ENCODE assay signal across 8 mouse cellular contexts in the genomic region with DNA sequence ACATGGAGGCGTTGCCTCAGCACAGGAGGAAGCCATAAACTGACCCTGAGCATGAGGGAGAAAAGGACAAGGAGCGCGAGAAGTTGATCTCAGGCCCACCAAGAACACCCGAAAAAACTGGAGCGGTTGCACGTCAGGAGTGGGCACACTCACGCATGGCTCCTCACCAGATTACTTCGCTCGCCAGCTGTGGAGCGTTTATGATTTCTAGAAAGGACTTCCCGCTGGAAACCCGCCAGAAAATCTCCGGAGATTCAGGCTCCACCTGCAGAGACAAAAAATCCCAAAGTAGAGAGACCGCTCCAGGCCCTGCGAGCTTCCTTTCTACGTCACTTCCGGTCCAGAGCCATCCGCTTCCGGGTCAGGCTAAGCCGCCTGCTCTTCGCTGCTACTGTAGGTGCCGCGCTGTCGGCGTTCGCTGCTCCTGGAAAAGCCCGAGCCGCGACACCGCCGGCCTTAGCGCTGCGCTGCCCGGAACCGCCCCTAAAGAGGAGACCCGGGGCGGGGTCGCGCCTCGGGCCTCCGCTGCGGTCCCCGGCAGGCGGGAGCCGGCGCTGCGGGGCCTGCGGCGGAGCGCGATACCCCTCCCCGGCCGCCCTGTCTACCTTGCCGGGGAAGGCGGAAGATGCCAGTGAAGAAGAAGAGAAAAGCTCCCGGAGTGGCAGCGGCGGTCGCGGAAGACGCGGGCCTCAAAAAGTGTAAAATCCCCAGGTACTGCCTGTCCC. TPM values are rescaled to one million over a fixed set of nuclear protein-coding genes. Genes with fewer than 3 reads are reported as not detected.
DNase-seq lines count a peak whose midpoint lies in the region; ATAC-seq and TF ChIP-seq lines count a peak whose summit lies in the region.

A gene (minus strand): TSS at position 275 of the 725 bp plus-strand sequence.
A gene (plus strand): TSS at position 349 of the 725 bp plus-strand sequence.

- peak within 1 kb of the TSS; percentile 96 for H3K4me3 ChIP-seq in embryonic facial prominence, embryonic 13.5 days
- H3K4me3 ChIP-seq in kidney, adult 2 months (ENCODE audit: insufficient read depth, low read depth, low read length): peak within 1 kb of the TSS; percentile 67
- H3K4me3 ChIP-seq in limb, embryonic 12.5 days (replicated peaks): peak within 1 kb of the TSS; percentile 90
- peak within 1 kb of the TSS; percentile 83 for H3K4me3 ChIP-seq in midbrain, embryonic 15.5 days
- H3K4me3 ChIP-seq in spleen, adult 2 months (ENCODE audit: extremely low read depth, insufficient read depth, insufficient read length): peak within 1 kb of the TSS; percentile 86

- WGBS in embryonic facial prominence, embryonic 13.5 days: under 1% methylated on average over 60 of the region's 62 CpGs
- WGBS in kidney, adult 2 months: under 1% methylated on average over 62 of the region's 62 CpGs
- under 1% methylated on average over 61 of the region's 62 CpGs for WGBS in limb, embryonic 12.5 days
- WGBS in midbrain, embryonic 15.5 days: under 1% methylated on average over 61 of the region's 62 CpGs
- 2% methylated on average over 62 of the region's 62 CpGs for WGBS in spleen, adult 2 months

- H3K4me1 ChIP-seq in embryonic facial prominence, embryonic 13.5 days: peaks cover 12% of the 10 kb centered on the region
- H3K4me1 ChIP-seq in kidney, adult 2 months (ENCODE audit: control insufficient read depth, insufficient read depth, low read length): peaks cover 2% of the 10 kb centered on the region; the same call in 1 of the 2 replicates
- H3K4me1 ChIP-seq in limb, embryonic 12.5 days (replicated peaks): peaks cover 15% of the 10 kb centered on the region
- H3K4me1 ChIP-seq in midbrain, embryonic 15.5 days: peaks cover 31% of the 10 kb centered on the region
- peaks cover 5% of the 10 kb centered on the region; the same call in 1 of the 2 replicates for H3K4me1 ChIP-seq in spleen, adult 2 months (ENCODE audit: control insufficient read depth, insufficient read depth, insufficient read length)

- H3K9ac ChIP-seq in embryonic facial prominence, embryonic 13.5 days: peak within 1 kb of the TSS; percentile 96
- peak within 1 kb of the TSS; percentile 90 for H3K9ac ChIP-seq in limb, embryonic 12.5 days (replicated peaks)
- peak within 1 kb of the TSS; percentile 89 for H3K9ac ChIP-seq in midbrain, embryonic 15.5 days

- no peak for TF ChIP-seq CTCF in kidney, adult 2 months (conservative IDR thresholded peaks at IDR 0.05; ENCODE audit: insufficient read depth, insufficient read length, low read depth, low read length)
- TF ChIP-seq CTCF in spleen, adult 2 months (IDR thresholded peaks at IDR 0.05; ENCODE audit: extremely low read depth, insufficient read depth, insufficient read length, insufficient replicate concordance): no peak

- H3K4me2 ChIP-seq in embryonic facial prominence, embryonic 13.5 days: peak within 1 kb of the TSS; percentile 74
- H3K4me2 ChIP-seq in limb, embryonic 12.5 days: peak within 1 kb of the TSS; percentile 72
- peak within 1 kb of the TSS; percentile 71 for H3K4me2 ChIP-seq in midbrain, embryonic 15.5 days

- TF ChIP-seq POLR2A in kidney, adult 2 months (IDR thresholded peaks at IDR 0.05; ENCODE audit: low read depth, low read length): no peak
- TF ChIP-seq POLR2A in spleen, adult 2 months (IDR thresholded peaks at IDR 0.05; ENCODE audit: low read depth, low read length): peak; percentile 70; the same call in 1 of the 2 replicates

- H3K27me3 ChIP-seq in embryonic facial prominence, embryonic 13.5 days: no peaks in the 10 kb centered on the region
- H3K27me3 ChIP-seq in kidney, adult 2 months (replicated peaks; ENCODE audit: control insufficient read depth, insufficient read depth, low read length): no peaks in the 10 kb centered on the region
- no peaks in the 10 kb centered on the region for H3K27me3 ChIP-seq in limb, embryonic 12.5 days
- no peaks in the 10 kb centered on the region for H3K27me3 ChIP-seq in midbrain, embryonic 15.5 days (replicated peaks)
- no peaks in the 10 kb centered on the region for H3K27me3 ChIP-seq in spleen, adult 2 months (ENCODE audit: control insufficient read depth, insufficient read depth, low read length)

- H3K36me3 ChIP-seq in embryonic facial prominence, embryonic 13.5 days: no peaks in the 10 kb centered on the region
- H3K36me3 ChIP-seq in kidney, adult 2 months (ENCODE audit: control insufficient read depth, insufficient read depth, low read length): no peaks in the 10 kb centered on the region
- H3K36me3 ChIP-seq in limb, embryonic 12.5 days: peaks cover 9% of the 10 kb centered on the region
- H3K36me3 ChIP-seq in midbrain, embryonic 15.5 days (replicated peaks): no peaks in the 10 kb centered on the region
- no peaks in the 10 kb centered on the region; the same call in 1 of the 2 replicates for H3K36me3 ChIP-seq in spleen, adult 2 months (ENCODE audit: control insufficient read depth, insufficient read depth, low read length)

- no peaks in the 10 kb centered on the region for H3K9me3 ChIP-seq in embryonic facial prominence, embryonic 13.5 days
- no peaks in the 10 kb centered on the region for H3K9me3 ChIP-seq in limb, embryonic 12.5 days
- H3K9me3 ChIP-seq in midbrain, embryonic 15.5 days: no peaks in the 10 kb centered on the region

- peak; percentile 98 for ATAC-seq in embryonic facial prominence, embryonic 13.5 days (ENCODE audit: insufficient number of reproducible peaks, insufficient read depth, low FRiP score, low TSS enrichment, low read depth)
- peak; percentile 99 for ATAC-seq in limb, embryonic 12.5 days (ENCODE audit: insufficient number of reproducible peaks, insufficient read depth, low FRiP score, low TSS enrichment, low read depth)
- ATAC-seq in midbrain, embryonic 15.5 days (replicated peaks): peak; percentile 100

- H3K27ac ChIP-seq in embryonic facial prominence, embryonic 13.5 days: peak within 1 kb of the TSS; percentile 96
- H3K27ac ChIP-seq in kidney, adult 2 months (ENCODE audit: insufficient read depth, low read depth, low read length): peak within 1 kb of the TSS; percentile 53
- H3K27ac ChIP-seq in limb, embryonic 12.5 days: peak within 1 kb of the TSS; percentile 96
- H3K27ac ChIP-seq in midbrain, embryonic 15.5 days: peak within 1 kb of the TSS; percentile 91
- peak within 1 kb of the TSS; percentile 86 for H3K27ac ChIP-seq in spleen, adult 2 months (ENCODE audit: insufficient read depth, low read length)

- peak; percentile 84 for DNase-seq in 3134 (ENCODE audit: extremely low read depth, insufficient read length, low spot score)
- peak; percentile 97 to 98 for DNase-seq in adrenal gland, postnatal 36 days
- peak; percentile 96 for DNase-seq in heart, adult 18-20 months
- peak; percentile 98 for DNase-seq in kidney, adult 2 months
- peak; percentile 88 to 89 for DNase-seq in spleen, adult 2 months (ENCODE audit: low read depth in 1 of 2, low spot score in 2 of 2)

RNA-seq across cellular contexts. Expression of the first gene that starts in this region (rescaled TPM):
- total RNA-seq in adrenal gland, postnatal 36 days (2021): 10 to 100 TPM; 14.9 to 16.8 TPM
- 23.5 and 23.7 TPM in 2 replicates for polyA plus RNA-seq in embryonic facial prominence, embryonic 13.5 days (2015; fragmentation: Nextera tagmentation; extraction: Ambion mirVana)
- total RNA-seq in heart, adult 18-20 months (2021): 1 to 10 TPM; 1.4 to 2.4 TPM
- 1.8 TPM in 2 replicates for polyA plus RNA-seq in kidney, adult 2 months (2012; rRNA removed)
- polyA plus RNA-seq in limb, embryonic 12.5 days (2016; fragmentation: Nextera tagmentation; extraction: Ambion mirVana): 22.3 and 24.7 TPM in 2 replicates
- polyA plus RNA-seq in midbrain, embryonic 15.5 days (2015; fragmentation: Nextera tagmentation; extraction: Ambion mirVana): 21.7 and 23.5 TPM in 2 replicates
- polyA plus RNA-seq in spleen, adult 2 months (2012; rRNA removed): 0.35 and 0.38 TPM in 2 replicates

RNA-seq across cellular contexts. Expression of the second gene that starts in this region (rescaled TPM):
- total RNA-seq in adrenal gland, postnatal 36 days (2021): 10 to 100 TPM; 81.1 to 83.5 TPM
- 154 and 155 TPM in 2 replicates for polyA plus RNA-seq in embryonic facial prominence, embryonic 13.5 days (2015; fragmentation: Nextera tagmentation; extraction: Ambion mirVana)
- 10 to 100 TPM; 56.1 to 57.7 TPM for total RNA-seq in heart, adult 18-20 months (2021)
- polyA plus RNA-seq in kidney, adult 2 months (2012; rRNA removed): 15.8 and 16.3 TPM in 2 replicates
- 156 and 158 TPM in 2 replicates for polyA plus RNA-seq in limb, embryonic 12.5 days (2016; fragmentation: Nextera tagmentation; extraction: Ambion mirVana)
- polyA plus RNA-seq in midbrain, embryonic 15.5 days (2015; fragmentation: Nextera tagmentation; extraction: Ambion mirVana): 92.4 and 100 TPM in 2 replicates
- 13.6 and 27.1 TPM in 2 replicates for polyA plus RNA-seq in spleen, adult 2 months (2012; rRNA removed)

Comparison
In these comparisons a context has a peak if more than half of its experiments do, and no peak if none do; other contexts are left out.
1. Peak in every context shown above with its lines: DNase-seq, ATAC-seq, H3K4me3 ChIP-seq and H3K27ac ChIP-seq.
2. RNA of the first gene that starts in this region (total RNA-seq): 14.9 to 16.8 TPM in adrenal gland, postnatal 36 days; 1.4 to 2.4 TPM in heart, adult 18-20 months; every median in the first group is over 4 times any median in the second.